Mouse (Mus musculus) MN1 (cell line): ENCODE measurements around the gene Gm6020.
"Not testable (repeated sequence)": the region's sequence is repeated elsewhere in the genome, so short reads cannot be mapped to it uniquely, and the experiment has no call there.

Experiments
- DNase-seq: peaks from one replicate; pipeline ENCODE4 v3.0.0-alpha.2; 2016; ENCODE audit warnings: low spot score

The Gm6020 gene

DNA sequence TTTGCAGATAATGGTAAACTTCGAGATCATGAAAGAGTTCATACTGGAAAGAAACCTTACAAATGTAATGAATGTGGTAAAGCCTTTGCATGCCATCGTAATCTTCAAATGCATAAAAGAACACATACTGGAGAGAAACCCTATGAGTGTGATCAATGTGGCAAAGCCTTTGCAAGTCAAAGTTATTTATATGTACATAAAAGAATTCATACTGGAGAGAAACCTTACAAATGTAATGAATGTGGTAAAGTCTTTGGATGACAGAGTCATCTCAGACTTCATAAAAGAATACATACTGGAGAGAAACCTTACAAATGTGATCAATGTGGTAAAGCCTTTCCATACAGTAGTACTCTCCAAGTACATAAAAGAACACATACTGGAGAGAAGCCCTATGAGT is at the start of gene Gm6020:
TSS of gene Gm6020 (plus strand) at position 301 of the 400 bp plus-strand sequence.
- DNase-seq = not testable (repeated sequence)

DNA sequence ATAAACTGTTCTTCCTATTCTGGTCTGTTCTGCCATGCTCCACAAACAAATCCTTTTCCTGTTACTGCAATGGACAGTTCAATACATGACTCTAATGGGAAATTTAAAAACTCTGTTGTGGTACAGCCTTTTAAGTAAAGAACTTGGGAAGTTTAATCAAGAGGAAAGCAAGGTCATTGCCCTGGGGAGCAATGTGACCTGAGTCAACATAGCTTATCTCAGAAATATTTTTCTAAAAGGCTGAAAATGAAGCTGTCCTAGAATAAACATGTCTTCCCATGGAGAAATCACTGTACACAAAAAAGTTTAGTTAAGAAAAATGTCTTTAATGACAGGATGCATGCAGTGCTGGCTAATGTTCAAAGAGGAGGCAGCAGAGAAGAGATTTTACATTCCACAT is 45.0 kb upstream of the Gm6020 start:
- no peak for DNase-seq

- peak; percentile 94 for DNase-seq
These were observed 43.1 kb upstream of the Gm6020 start, which contains the start of gene Zfp950 for GRCm38 (mm10) chr19:61140342-61141206. Zfp950 (minus strand) TSS chr19:61140840.

DNA sequence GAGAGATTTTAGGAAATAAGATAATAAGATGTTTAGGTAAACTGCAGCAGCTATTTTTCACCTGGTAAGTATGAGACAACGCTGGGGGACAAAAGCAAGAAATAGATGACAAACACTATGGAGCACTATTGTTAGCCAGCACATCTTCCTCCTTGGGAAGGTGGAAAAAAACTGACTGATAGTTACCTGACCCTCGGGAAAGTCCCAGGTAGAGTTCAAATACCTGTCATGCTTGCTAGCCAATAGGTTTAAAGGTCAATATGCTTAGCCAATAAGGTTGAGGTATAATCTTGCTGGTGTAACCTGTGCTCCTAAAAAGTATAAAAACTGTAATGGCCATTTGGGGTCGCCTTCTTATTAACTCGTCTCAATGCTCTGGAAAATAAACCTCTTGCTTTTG is 42.4 kb upstream of the Gm6020 start:
- DNase-seq = no peak

GRCm38 (mm10) chr19:61151372-61151700 is 32.4 kb upstream of the Gm6020 start:
- no peak for DNase-seq

GRCm38 (mm10) chr19:61151701-61152420 is 31.8 kb upstream of the Gm6020 start:
- DNase-seq = no peak

DNA sequence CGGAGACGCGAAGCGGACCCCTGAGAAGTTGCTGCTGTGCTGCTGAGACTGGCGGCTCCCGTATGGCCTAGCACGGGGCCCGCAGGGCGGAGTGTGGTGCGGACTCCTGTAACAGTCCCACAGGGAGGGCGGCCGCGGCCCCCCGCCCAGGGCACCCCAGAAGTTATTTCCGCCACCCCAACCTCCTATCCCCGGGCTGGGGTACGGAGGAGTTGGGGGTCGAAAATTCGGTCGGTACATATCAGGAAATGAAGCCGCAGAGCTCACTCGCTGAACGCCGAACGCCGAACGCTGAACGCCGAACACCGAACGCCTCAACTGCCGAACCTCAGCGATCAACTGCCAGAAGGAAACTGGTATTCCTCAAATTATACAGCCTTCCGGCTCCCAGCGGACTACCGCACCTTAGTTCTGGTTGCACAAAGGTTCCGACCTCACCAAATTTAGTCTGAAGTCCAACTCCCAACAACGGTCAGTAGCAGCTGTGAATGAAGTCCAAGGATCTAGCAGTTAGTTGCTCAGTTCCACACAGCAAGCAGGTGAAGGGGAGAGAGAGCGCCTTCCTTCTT is 7.8 kb upstream of the Gm6020 start, which contains the start of gene Gm7102:
TSS of gene Gm7102 (minus strand) at position 554 of the 569 bp plus-strand sequence.
- no peak for DNase-seq

DNA sequence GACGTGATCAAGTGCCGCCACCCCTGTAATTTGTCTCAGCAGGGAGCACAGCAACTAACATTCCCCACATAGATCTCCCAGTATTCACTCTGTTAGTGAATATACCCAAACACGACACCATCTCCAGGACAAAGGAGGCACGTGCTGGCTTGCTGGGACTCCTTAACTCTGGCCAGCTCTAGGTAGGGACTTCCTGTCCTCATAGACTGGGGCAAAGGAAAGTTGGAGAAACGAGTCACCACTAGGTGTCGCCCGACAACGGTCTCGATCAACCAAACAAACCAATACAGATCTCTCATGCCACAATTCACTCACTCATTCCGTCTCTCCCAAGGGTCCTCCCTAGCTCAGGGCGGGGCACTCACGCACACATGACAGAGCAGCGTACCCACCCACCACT is 15.6 kb downstream of the Gm6020 start:
- DNase-seq = peak; percentile 93

DNA sequence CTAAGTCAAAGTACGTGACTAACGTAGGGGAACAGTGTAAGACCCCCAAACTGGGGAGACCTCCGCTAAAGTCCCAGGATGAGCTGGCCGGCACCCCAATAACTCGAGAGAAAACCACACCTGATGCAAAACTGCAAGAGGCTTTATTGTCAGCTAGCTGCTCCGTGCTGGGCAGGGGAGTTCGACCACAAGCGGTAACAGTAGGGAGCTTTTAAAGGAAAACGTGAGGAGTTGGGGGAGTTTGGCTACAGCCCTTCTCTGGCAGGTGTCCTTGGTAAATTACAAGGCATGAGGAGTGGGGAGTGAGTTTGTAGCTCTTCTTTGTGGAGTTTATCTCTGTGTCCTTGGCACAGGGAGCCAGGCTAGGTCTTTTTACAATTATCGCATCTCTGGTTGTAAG is 16.1 kb downstream of the Gm6020 start:
- peak; percentile 48 for DNase-seq

DNA sequence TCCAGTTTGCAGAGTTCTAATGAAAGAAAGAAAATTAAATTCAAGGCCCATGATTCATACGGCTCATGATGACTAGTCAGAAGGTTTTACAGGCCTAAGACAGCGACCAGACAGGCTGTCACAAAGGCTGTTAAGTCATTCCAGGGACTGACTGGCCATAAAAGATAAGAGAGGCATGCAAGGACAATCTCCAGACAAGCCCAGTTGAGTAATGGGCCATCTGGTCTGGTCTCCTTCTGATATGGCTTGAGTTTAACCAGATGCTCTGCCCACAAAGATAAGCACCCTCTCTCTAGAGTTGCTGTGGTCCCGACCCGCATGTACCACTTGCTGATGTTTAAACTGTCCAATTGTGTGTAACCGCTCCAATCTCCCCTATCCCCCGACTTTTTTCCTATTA is 23.8 kb downstream of the Gm6020 start:
- DNase-seq = peak; percentile 63

- DNase-seq = no peak
These were observed 40.1 kb downstream of the Gm6020 start for GRCm38 (mm10) chr19:61223706-61224328.

DNA sequence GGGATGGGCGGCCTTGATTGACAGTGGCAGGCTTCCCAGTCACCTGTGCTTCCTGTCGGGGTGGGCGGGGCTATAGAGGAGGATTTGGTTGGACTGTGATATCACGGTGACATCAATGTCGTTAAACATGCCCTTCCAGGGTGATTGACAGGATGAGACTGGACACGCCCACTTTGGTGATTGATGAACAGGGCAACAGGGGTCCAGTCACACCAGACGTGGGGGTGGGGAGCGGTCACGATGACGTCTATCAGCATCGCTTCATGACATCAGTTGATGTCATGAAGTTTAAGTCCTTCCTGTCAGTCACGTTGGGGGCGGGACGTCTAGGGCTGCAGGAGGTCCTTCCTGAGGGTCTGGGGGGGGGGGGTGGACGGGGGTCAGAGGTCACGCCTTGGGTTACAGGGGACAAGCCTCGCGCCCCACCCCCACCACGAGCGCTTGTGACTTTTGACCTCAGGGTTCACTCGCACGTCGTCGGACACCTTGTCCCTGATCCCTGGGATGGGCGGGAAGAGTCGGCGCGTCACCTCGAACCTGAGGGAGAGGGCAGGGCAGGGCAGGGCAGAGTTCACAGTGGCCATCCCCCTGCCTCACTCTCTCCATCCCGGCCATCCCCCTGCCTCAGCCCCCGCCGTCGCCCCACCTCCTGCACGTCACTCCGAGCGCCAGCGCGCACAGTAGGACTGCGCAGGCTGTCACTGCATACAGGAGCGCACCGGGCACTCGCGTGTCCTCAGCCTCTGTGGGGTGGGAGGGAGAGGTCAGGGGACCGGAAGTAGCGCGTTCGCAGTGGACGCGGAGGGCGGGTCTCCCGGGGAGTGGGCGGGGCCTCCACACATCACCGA is 41.2 kb downstream of the Gm6020 start:
- DNase-seq = no peak

DNA sequence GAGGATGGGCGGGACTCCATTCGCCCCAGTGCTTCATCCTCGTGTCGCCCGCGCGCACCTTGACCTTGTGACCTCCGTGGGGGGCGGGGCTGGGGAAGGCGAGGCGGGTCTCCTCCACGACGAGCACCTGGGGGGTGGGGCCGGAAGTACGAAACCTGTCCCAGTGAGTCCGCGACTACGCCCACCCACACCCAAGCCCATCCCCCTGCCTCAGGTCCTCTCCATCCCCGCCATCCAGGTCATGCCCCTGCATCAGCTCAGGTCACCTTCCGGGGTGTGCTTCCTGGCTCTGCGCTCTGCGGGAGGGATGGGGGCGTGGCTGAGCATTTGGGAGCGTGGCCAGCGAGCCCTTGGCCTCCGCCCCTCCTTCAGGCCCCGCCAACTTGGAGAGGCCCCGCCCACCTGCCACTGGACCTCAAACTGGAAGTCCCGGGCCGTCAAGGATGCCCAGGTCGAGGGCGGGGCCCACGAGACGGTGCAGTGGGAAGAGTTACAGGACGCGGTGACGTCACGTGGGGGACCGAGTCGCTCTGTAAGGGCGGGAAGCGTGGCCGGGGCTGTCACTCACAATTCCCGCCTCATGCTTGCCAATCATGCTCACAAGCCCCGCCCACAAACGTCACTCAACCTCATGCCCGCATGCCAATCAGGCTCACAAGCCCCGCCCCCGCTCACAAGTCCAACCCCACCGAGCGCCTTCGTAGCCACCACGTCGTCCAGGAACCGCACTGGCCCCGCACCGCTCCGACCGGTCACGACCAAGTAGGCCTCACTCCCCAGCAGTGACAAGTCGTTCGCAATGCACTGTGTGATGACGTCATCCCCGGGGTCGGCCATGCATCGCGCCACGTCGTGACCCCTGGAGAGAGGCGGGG is 42.1 kb downstream of the Gm6020 start:
- no peak for DNase-seq

- DNase-seq = no peak
These were observed 42.8 kb downstream of the Gm6020 start for GRCm38 (mm10) chr19:61226401-61226927.

DNA sequence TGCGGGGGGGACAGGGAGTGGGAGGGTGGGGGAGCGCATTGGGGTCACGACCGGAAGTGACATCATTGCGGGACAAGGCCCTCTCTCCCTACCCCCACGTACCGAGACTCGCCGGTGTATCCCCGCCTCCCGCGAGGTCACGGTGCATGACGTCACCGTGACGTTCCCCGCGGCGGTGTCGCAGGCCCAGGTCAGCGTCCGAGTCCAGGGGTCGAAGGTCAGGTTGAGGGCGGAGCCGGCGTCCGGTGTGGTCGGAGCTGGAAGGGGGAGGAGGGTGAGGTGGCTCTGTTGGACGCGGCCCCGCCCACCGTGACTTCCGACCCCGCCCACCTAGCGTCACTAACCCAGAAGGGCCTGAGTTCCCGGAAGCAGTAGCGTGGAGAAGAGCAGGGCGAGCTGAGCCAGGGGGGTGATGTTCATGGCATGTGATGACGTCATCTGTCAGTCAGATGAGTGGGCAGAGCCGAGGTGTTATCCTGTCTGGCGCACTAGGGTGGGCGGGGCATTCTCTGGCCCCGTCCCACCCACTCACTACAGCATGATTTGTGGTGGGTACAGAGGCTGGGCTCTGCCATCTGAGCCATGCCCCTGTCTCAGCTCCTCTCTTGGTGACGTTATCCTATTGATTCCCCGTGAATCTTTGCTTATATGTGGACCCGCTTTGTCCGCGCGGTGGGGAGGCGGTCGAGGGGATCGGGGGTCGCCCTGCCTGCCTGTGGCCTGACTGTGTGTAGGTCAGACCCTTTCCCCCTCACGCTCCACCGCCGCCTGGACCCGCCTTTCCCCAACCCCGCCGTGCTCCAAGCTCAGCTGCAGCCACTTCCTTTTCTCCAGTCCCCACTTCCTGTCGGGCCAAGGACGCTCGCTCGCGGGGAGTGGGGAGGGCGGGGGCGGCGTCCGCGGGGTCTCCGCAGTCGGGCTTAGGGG is 43.5 kb downstream of the Gm6020 start:
- DNase-seq = no peak

DNA sequence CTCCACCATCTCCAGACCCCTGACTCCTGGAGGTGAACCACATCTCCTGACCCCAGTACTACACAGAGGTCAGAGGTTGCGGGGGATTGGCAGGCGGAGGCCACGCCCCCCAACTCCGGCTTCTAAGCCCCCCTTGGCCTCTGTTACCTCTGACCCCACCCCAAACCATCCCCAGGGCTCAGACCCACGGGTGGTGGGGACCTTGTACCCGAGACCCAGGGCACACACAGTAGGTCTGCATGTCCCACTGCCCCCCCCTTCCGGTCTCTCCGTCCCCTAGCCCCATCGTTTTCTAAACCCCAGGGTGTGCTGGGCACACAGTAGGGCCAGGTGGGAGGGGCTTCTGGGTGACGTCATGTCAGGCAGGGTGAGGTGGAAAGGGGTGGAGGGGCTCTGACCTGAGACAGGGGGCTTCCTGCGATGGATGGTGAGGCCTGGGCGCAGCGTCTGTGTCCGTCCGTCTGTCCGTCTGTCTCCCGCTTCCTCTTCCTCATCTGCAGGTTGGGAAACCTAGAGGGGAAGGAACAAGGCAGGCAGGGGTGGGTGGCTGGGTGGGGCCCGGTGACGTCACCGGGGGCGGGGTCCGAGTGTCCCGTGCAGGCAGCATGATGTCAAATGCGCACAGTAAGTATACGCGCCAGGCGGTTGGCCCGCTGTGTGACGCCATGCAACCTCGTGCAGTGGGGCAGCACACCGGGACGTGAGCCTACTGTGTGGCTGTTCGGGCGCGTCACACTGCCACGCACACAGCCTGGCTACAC is 44.4 kb downstream of the Gm6020 start, which contains the start of gene Csf2ra:
TSS of gene Csf2ra (minus strand) at position 489 of the 761 bp plus-strand sequence.
- no peak for DNase-seq
